ENCODE assay signal across 9 mouse cellular contexts in genomic region chr2:156614661-156615654, GRCm38 (mm10). TPM values are rescaled to one million over a fixed set of nuclear protein-coding genes. Genes with fewer than 3 reads are reported as not detected.
DNase-seq lines count a peak whose midpoint lies in the region; ATAC-seq and TF ChIP-seq lines count a peak whose summit lies in the region.
"Had no signal": no experiment of that assay in that cellular context is flagged by ENCODE, and none has a peak within 500 bp of the region (broad histone marks: within the 10 kb centered on the region; RNA-seq: fewer than 3 reads in every experiment).

No protein-coding gene starts in this region.

- WGBS in kidney, postnatal 0 days = 6% methylated on average over 31 of the region's 31 CpGs
- 9% methylated on average over 31 of the region's 31 CpGs for WGBS in forebrain, embryonic 16.5 days
- WGBS in midbrain, embryonic 13.5 days = 8% methylated on average over 31 of the region's 31 CpGs

- TF ChIP-seq CTCF in kidney, postnatal 0 days (IDR thresholded peaks at IDR 0.05; ENCODE audit: low read depth) = no peak

- no peak overlapping the region for H3K4me2 ChIP-seq in kidney, postnatal 0 days (ENCODE audit: low read length)
- peak overlapping the region; percentile 95 for H3K4me2 ChIP-seq in forebrain, embryonic 16.5 days (ENCODE audit: low read length)
- peak overlapping the region; percentile 97 for H3K4me2 ChIP-seq in midbrain, embryonic 13.5 days (replicated peaks)

- H3K9me3 ChIP-seq in kidney, postnatal 0 days (replicated peaks; ENCODE audit: low read length) = no peaks in the 10 kb centered on the region
- H3K9me3 ChIP-seq in forebrain, embryonic 16.5 days (ENCODE audit: control insufficient read depth, low read length) = no peaks in the 10 kb centered on the region
- H3K9me3 ChIP-seq in midbrain, embryonic 13.5 days = no peaks in the 10 kb centered on the region
- H3K9me3 ChIP-seq: liver, embryonic 15.5 days had no signal

- H3K36me3 ChIP-seq in kidney, postnatal 0 days (ENCODE audit: insufficient read depth, low read length) = no peaks in the 10 kb centered on the region
- no peaks in the 10 kb centered on the region for H3K36me3 ChIP-seq in forebrain, embryonic 16.5 days (ENCODE audit: control insufficient read depth, insufficient read depth)
- no peaks in the 10 kb centered on the region for H3K36me3 ChIP-seq in midbrain, embryonic 13.5 days
- H3K36me3 ChIP-seq: liver, embryonic 15.5 days had no signal

- no peak overlapping the region for H3K27ac ChIP-seq in kidney, postnatal 0 days
- no peak overlapping the region for H3K27ac ChIP-seq in forebrain, embryonic 16.5 days (ENCODE audit: low read length)
- H3K27ac ChIP-seq in midbrain, embryonic 13.5 days = no peak overlapping the region
- H3K27ac ChIP-seq: liver, embryonic 15.5 days had no signal

- ATAC-seq in kidney, postnatal 0 days (replicated peaks; ENCODE audit: low FRiP score, low read depth) = peak; percentile 20; the same call in 1 of the 2 replicates
- peak; percentile 16; the same call in 1 of the 2 replicates for ATAC-seq in forebrain, embryonic 16.5 days
- peak; percentile 16 for ATAC-seq in midbrain, embryonic 13.5 days

- DNase-seq in kidney, postnatal 0 days (ENCODE audit: low spot score) = no peak
- no peak for DNase-seq in kidney, adult 8-10 months
- DNase-seq in cerebellum, postnatal 14 days = peak; percentile 47 to 56
- DNase-seq in spleen, postnatal 4 days (ENCODE audit: low spot score in 2 of 2) = no peak
- no peak for DNase-seq in kidney, adult 11 months
- no peak for DNase-seq in kidney, adult 18-20 months

- H3K9ac ChIP-seq in kidney, postnatal 0 days (ENCODE audit: low read depth, low read length) = no peak overlapping the region
- peak overlapping the region; percentile 91 for H3K9ac ChIP-seq in forebrain, embryonic 16.5 days (replicated peaks; ENCODE audit: low read depth, low read length)
- H3K9ac ChIP-seq in midbrain, embryonic 13.5 days (replicated peaks) = peak overlapping the region; percentile 83
- H3K9ac ChIP-seq: liver, embryonic 15.5 days had no signal

- H3K4me1 ChIP-seq in kidney, postnatal 0 days (replicated peaks; ENCODE audit: insufficient read depth, low read length) = no peaks in the 10 kb centered on the region; the same call in 1 of the 2 replicates
- peaks cover 32% of the 10 kb centered on the region for H3K4me1 ChIP-seq in forebrain, embryonic 16.5 days (replicated peaks; ENCODE audit: control insufficient read depth, insufficient read depth, low read length)
- peaks cover 30% of the 10 kb centered on the region for H3K4me1 ChIP-seq in midbrain, embryonic 13.5 days (replicated peaks)

- H3K4me3 ChIP-seq in kidney, postnatal 0 days (replicated peaks; ENCODE audit: low read depth, low read length) = peak overlapping the region; percentile 59; the same call in 1 of the 2 replicates
- H3K4me3 ChIP-seq in forebrain, embryonic 16.5 days (replicated peaks; ENCODE audit: low read length) = peak overlapping the region; percentile 75
- H3K4me3 ChIP-seq in midbrain, embryonic 13.5 days (replicated peaks) = peak overlapping the region; percentile 84

- H3K27me3 ChIP-seq in kidney, postnatal 0 days (ENCODE audit: insufficient read depth, low read length) = peaks cover 50% of the 10 kb centered on the region
- peaks cover 11% of the 10 kb centered on the region; the same call in 1 of the 2 replicates for H3K27me3 ChIP-seq in forebrain, embryonic 16.5 days (replicated peaks; ENCODE audit: control insufficient read depth, insufficient read depth, low read length)
- peaks cover 61% of the 10 kb centered on the region for H3K27me3 ChIP-seq in midbrain, embryonic 13.5 days

RNA-seq across cellular contexts. Expression of gene Dlgap4, which starts 1.5 kb away (rescaled TPM):
- polyA plus RNA-seq in kidney, postnatal 0 days (2015; fragmentation: Nextera tagmentation; extraction: Ambion mirVana) = 61.1 and 65.6 TPM in 2 replicates
- polyA plus RNA-seq in forebrain, embryonic 16.5 days (2015; fragmentation: Nextera tagmentation; extraction: Ambion mirVana) = 342 and 361 TPM in 2 replicates
- 242 and 244 TPM in 2 replicates for polyA plus RNA-seq in midbrain, embryonic 13.5 days (2015; fragmentation: Nextera tagmentation; extraction: Ambion mirVana)

Comparison
In these comparisons a context has a peak if more than half of its experiments do, and no peak if none do; other contexts are left out.
1. DNase-seq: peak in cerebellum, postnatal 14 days (2 of 2); none in kidney, postnatal 0 days (single experiment), kidney, adult 8-10 months (0 of 2), spleen, postnatal 4 days (0 of 2), kidney, adult 11 months (single experiment) and kidney, adult 18-20 months (single experiment).
2. Peak in every context shown above with its lines, with median percentiles within 50 percentile points of each other: ATAC-seq and H3K4me3 ChIP-seq.